Mouse (Mus musculus) urinary bladder, adult 18-20 months (tissue): Measurements from ENCODE around the gene Herc3.
"Not testable (repeated sequence)": the region's sequence is repeated elsewhere in the genome, so short reads cannot be mapped to it uniquely, and the experiment has no call there.

ENCODE experiments used
- DNase-seq, 2 experiments: peaks; one replicate each; pipeline ENCODE4 v3.0.0; 2022; ENCODE audit warnings: low spot score in 2 of 2, mixed read lengths in 2 of 2

Gene Herc3

DNA sequence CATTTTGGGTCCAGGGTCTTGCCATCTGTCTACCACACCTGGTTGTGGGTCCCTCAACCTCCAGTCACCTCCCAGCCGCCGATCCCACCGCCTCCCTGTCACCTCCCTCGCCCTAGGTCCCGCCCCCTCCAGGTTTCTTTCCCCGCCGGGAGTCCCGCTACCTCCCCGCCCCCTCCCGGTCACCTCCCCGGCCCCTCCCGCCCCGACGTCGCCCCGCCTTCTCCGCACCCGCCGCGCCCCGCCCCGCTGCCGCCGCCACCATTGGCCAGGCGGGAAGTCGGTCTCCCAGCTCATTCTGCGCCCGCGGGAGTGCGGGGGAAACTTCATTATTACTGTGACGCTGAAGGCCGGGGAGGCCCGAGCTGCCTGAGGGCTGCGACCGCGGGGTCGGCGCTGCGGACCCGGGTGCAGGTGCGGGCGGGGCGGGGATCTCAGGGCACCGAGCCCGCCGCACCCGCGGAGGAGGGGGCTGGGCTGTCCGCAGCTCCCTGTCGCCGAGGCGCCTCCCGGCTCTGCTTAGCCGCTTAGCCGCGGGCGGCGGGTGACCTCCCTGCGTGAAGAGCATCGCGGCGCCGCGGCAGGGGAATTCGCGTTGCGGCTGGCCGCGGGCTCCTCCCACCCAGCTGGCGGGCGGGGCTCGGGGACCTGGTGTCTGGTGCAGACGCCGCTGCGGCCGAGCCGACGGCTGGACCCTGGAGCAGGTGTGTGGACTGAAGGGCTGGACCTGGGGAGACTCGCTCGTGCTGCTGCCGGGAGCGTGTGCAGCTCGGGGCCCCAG, at the start of gene Herc3:
Herc3 (plus strand) TSS at position 234 of the 778 bp plus-strand sequence.
- peak; percentile 67 to 79 for DNase-seq

DNA sequence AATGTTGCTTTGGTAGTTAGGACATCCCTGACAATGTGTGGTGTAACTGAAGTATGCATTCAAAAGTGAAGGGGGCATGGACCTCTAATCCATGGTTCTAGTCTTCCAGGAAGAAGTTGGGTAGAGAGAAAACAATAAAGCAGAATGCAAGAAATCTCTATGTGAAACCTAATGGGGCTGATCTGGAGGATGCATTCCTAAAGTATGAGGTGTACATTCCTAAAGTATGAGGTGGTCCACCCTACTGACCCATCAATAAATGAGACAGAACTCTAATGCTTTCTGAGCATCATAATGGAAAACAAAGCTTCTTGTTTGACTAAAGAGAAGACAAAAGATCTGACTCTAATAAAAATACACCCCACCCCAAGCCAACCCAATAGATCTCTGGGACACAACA, 29.9 kb upstream of the Herc3 start:
- DNase-seq: no peak

DNA sequence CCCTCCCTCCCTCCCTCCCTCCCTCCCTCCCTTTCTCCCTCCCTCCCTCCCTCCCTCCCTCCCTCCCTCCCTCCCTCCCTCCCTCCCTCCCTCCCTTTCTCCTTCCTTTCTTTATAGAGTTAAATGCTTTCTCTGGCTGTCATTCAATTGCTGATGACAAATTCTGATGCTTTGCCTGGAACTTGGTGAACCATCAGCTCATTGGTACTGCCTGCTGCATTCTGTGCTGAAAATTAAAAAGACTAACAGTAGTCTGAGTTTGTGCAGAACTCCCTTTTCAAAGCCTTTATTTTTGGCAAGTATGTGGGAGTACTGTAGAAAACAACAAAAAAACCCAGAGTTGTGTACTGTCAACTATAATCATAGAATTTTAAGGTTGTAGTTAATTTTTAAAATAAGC, 16.9 kb upstream of the Herc3 start:
- no peak for DNase-seq

DNA sequence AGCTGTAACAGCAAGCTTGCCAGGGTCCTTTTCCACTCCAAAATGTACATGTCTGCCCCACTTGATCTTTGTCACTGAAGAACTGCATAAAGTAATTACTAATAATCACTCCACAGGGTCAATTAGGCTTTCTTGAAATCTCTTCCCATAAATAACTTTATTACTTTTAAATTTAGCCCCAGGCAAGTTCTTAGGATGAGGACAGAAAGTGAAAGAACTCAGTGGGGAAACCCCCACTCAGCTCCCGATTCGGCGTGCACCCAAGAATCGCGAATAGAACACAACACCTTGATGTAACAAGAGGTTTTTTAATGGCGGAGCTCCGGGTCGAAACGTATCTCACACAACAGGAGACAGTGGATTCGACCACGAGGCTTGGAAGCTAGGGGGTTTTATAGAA, 14.2 kb upstream of the Herc3 start:
- DNase-seq: not testable (repeated sequence)

DNA sequence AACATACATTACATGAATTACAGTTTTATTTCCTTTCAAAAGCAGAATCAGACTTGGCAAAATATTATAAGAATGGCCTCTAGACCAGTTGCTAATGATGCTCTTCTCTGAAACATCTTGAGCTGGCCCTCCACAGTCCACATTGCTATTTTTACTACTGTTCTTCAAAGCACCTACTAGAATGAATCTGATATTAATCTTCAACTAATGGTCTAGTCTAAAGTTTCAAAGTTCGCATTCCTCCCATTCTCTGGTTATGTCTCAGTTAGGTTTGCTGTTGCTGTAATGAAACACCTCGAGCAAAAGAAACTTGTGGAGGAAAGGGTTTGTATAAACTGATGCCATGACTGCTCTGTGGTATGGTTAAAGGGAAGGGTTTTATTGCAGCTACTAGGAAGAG, 5.6 kb upstream of the Herc3 start:
- no peak for DNase-seq

DNA sequence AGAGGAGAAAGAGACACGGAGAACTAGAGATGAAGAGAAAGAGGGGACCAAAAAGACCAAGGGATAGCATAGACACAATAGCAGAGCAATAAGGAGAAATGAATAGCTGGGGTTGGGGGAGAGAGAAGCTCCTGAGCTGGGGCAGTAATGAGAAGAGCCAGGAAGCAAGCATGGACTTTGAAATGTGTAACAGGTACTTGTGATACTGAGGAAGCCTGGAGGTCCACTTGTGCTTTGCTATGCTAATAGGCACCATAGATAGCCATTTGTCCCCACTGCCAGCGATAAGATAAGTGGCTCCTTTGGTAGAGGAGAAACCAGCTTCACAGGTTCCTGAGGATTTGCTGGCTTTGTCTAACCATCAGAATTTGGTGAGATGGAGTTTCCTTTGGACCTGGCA, 5.2 kb upstream of the Herc3 start:
- no peak for DNase-seq

DNA sequence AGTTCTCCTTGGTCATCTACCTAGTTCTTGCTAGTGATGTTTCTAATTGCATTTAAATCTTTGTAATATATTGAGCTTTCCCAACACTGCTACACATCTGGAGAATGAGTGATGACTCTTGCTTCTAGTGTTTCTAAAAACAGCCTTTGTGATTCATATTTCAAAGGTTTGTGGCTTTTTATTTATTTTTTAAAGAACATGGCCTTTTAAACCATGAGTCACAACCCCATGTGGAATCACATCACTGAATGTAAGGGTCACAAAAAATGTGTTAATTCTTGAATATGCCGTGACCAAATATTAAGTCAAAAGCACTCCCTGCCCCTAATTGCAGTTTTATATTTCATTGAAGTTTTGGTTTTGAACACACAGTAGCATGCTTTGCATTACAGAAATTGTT, 2.7 kb upstream of the Herc3 start:
- no peak for DNase-seq

DNA sequence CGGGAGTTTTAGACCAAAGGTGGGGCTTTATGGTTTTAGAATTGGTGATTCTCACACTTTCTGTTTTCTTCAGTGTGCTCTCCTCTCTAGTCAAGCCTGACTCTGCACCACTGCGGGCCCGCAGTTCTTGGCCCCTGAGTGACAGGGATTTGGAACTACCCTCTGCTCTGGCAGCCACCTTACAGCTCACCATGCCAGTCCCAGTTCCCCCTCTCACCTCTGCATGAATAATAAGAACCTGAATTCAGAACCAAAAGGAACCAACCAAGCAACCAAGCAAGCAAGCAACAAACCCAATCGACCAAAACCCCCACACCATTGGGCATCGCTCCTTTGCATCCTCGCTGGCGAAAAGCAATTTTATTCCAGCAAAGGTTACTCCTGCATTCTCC, 429 bp upstream of the Herc3 start:
- DNase-seq: no peak

DNA sequence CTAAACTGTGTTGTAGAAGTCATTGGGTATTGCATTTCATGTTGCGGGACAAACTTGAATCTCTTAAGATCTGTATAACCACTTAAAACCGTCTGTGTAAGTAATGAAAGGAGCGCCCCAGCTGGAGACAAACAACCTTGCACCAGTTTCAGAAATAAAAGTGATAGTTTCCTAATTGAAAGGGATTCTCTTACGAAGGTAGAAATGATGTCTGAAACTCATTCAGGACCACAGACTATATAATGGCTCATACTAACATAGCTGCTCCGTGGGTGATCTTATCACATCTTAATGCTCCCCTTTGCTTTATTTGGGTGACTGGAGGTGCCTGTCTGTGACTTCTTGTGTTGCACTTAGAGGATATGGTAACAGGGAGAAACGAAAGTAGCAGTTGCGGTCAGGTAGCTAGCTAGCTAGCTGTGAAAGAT, 1.3 kb downstream of the Herc3 start:
- no peak for DNase-seq

DNA sequence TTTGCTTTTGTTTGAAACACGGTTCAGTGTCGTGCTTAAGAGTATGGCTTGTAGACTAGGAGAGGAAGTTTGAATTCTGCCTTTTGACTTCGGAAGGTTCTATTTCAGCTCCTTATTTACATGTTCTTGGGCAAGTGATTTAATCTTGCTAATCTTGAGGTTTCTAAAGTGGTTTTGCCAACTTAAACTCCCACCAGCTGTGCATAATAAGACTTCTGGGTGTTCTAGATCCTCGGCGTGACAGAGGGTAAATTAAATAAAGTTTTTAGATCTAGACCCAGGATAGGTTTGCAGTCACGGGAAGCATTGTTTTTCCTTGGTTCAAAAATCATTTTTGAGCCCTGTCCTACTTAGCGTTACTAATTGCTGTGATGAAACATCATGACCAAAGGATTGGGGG, 3.2 kb downstream of the Herc3 start:
- DNase-seq: no peak

DNA sequence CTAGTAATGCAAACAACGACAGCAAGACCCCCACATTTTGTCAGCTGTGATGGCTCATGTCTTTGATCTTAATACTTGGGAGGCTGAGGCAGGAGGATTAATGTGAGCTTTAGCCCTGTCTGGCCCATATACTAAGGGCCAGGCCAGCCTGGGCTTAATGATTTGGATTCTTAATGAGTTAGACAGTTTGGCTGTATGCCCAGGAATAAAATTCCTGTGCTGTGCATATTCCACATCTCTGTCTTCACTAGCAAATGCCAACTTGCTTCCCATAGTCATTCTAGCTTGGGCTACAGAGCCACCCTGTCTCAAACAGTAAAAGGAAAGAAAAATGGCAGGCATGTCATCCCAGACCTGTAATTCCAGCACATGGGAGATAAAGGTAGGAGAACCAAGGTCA, 4.3 kb downstream of the Herc3 start:
- no peak for DNase-seq

DNA sequence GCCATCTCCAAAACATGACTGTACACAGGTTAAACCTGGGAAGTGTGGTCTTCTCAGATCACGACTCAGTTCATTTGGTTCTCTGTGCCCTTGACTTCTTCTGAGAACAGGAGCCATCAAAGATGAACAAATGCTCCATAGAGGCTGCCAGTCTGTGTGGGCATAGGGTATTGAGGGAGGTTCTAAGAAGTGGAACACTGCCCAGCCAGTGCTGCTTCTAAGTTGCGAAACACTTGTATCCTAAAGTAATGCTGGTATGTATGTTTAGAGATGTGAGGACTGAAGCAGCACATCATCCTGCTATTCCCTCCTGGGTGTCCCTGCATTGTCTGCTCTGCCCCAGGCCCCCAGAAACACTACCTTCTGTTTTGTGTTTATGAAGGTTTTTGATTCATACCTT, 5.2 kb downstream of the Herc3 start:
- no peak for DNase-seq

DNA sequence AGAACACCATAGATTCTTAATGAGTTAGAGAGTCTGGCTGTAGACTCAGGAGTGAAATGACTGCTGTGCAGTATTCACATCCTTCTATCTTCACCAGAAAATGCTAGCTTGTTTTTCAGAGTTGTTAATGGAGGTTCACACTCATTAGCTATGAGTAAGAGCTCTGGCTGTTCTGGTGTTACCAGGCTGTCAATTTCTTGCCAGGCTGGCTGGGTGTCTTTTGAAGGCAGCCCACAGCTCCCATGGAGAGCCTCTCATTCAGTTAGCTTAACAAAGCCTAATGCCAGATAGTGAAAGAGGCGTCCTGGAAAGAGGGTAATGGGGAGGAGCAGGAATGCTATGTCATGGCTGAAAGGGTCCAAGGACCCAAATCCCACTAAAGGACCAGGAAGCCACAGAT, 6.7 kb downstream of the Herc3 start:
- DNase-seq: no peak

DNA sequence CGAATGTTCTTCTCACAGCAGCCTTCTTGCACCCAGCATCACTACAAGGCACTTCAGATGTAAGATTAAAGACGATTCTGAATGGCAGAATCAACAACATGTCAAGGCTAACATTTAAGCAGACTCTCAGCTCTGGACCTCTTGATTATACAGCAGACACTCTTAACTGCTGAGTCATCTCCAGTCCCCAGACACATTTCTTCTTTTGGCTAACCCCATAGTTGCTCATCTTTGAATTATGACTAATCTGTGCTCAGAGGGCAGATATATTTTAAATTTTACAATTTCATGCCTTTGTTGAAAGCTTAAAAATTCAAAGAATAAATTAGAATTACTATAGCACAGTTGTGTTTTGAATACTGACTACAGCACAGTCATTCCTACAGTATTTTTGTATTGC, 9.9 kb downstream of the Herc3 start:
- no peak for DNase-seq

DNA sequence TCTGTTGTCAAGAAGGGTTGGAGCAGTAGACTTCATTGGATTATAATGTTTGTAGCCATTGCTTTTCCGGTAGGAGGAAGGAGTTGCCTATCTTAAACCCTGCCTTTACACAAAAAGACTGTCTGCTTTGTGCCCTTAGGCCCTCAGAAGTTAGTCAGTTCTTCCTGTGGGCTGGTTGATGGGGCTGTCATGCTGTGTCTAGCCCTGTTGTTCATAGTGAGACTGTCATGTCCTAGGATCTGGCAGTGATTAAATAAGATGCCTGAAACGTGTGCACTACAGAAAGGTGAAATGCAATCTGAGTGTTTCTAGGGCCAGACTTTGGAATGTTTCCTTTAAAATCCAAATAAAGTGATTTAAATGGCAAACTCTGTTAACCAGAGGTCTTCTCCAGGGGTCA, 10.9 kb downstream of the Herc3 start:
- no peak for DNase-seq

DNA sequence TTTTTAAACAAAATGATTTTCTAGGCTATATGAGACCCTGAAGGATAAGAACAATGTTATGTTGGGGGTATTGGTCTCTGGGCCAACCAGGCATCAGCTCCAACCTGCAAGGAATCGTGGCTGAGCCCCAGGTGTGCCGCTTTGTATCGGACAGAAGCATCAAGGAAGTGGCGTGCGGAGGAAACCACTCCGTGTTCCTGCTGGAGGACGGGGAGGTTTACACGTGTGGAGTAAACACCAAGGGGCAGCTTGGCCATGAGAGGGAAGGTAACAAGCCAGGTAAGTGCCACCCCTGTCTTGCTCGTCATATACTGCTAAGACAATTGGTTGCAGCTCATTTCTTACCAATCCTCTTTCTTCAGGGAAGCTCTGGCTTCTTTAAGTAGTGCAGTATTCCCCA, 12.3 kb downstream of the Herc3 start:
- no peak for DNase-seq

DNA sequence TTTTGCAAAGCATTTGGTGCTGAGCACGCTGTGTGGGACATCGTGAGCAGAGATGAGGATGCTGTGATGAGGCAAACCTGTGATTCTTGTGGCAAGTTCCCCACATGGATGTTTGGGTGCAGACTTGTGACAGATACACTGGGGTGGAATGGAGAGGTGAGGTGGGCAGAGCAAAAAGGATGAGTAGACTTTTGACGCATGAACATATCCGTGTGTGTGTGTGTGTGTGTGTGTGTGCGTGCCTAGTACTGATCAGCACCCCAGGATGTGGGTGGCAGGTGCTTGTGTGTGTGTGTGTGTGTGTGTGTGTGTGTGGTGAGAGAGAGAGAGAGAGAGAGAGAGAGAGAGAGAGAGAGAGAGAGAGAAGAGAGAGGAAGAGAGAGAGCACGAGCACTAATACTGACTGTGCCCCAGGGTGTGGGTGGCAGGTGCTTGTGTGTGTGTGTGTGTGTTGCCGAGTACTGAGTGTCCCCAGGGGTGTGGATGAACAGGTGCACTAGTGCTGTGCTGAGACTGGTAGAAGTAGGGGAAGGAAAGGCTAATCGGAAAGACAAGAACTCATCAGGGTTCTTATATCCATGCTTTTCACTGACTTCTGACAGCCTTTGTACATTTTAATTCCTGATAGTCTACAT, 13.0 kb downstream of the Herc3 start:
- no peak for DNase-seq

DNA sequence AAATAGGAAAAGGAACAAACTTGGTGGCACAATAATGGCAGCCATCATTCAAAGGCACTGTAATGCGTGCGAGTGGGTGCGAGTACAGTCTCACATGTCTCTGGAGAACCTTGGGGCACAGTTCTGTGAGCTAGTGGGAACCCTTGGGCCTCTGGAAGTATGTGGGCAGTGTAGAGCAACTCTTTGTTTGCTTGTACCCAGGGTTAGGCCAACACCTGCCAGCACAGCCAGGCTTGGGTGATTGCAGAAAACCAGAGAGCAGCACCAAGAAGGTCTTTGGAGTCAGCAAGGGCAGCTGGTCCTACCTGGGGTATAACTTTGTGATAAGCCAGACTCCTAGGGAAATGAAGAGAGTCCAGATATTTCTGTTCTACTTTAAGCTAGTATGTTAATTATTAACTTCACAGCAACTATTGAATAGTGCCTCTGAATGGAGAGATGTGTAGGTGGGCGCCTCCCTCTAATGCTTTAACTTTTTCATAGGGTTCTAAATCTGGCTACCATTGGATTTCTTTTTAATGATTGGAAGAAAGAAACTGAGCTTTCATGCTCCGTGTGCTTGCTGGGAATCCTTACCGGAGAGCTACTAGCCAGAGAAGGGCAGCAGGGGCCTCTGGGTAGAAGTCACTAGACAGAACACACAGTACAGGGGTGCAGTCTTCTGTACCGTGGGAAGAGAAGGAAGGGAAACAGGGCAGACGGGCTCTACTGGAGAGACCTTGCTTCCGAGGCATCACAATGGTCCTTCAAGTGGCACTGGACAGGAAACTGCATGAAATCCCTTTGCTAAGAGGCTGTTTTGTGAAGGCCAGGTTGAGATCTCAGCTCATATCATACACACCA, 15.8 kb downstream of the Herc3 start:
- no peak for DNase-seq

DNA sequence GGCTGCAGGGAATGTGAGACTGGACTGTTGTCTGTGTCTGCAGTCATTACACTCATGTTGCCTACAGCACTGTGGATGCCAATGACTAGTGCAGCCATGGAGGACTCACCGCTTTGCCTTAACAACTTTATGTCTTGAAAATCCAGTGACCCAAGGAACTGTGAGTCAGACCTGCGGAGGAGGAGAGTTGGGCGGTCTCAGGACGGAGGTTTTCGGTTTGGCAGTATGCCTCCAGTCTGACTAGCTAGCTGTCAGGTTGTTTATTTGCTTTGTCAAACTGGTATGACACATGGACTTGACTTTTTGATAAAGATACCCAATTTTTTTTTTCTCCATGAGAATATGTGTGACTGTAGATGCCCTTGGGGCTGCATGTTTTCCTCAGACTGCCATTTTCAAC, 16.6 kb downstream of the Herc3 start:
- peak; percentile 29 to 60 for DNase-seq

DNA sequence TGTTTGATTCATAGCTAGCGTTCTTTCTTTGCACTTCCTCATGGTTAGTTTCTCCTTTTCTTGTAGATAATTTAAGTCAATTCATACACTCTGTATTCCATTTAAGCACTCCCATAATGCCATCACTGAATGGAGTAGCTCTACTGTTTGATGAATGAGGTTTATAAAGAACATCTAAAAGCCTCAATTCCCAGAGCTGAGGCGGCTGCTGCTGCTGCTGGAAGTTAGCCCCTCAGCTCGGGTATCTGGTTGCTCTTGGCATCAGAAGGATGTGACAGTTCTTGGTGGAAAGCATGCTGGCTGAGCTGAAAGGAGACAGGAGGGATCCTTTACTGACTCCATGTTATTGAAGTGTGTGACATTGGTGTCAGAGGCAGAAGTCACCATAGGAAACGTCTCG, 18.1 kb downstream of the Herc3 start:
- DNase-seq: no peak

DNA sequence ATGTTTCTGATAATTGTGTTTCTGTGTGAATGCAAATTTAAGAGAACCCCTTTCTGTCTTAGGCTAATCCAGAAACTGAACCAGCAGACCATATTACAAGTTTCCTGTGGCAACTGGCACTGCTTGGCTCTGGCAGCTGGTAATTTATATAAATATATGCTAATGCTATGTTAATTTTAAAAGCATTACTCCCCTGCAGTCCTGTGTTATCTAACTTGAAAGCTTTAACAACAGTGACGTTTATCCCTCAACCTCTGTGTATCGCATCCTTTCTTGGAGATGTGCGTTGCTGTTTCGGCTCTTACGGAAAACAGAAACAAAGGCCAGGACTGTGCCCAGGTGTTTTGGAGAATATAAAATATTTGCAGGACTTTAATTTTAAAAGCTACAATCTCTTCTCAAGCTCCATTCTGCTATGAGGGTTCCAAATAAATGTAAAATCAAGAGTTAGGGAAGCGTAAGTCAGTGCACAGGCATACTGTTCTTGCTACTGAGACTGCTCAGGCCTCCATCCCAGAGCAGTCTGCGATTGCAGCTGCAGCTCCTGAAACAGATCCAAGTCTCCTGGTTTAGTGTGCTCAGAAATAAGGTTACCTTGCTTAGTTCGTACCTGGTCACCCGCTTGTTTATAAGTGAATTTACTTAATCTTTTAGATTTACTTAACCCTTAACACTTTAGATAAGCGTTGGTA, 24.6 kb downstream of the Herc3 start:
- DNase-seq: no peak

DNA sequence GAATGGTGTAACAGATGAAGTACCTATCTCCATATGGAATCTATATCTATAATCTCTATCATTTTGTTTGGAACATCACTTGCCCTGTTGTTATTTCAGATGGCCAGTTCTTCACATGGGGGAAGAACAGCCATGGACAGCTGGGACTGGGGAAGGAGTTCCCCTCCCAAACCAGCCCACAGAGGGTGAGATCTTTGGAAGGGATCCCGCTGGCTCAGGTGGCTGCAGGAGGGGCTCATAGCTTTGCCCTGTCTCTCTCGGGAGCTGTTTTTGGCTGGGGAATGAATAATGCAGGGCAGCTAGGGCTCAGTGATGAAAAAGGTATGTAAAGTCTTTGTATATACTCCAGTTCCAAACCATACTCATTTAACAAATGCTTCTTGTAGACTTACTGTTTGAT, 25.2 kb downstream of the Herc3 start:
- no peak for DNase-seq
